Mouse (Mus musculus): ENCODE measurements around the gene Ak3. TPM values are rescaled to one million over a fixed set of nuclear protein-coding genes. Genes with fewer than 3 reads are reported as not detected.
"Not testable (repeated sequence)": the region's sequence is repeated elsewhere in the genome, so short reads cannot be mapped to it uniquely, and the experiment has no call there.

Ak3 gene
- polyA plus RNA-seq, 1 experiment from 2014 or later, result 82.9 TPM

DNA sequence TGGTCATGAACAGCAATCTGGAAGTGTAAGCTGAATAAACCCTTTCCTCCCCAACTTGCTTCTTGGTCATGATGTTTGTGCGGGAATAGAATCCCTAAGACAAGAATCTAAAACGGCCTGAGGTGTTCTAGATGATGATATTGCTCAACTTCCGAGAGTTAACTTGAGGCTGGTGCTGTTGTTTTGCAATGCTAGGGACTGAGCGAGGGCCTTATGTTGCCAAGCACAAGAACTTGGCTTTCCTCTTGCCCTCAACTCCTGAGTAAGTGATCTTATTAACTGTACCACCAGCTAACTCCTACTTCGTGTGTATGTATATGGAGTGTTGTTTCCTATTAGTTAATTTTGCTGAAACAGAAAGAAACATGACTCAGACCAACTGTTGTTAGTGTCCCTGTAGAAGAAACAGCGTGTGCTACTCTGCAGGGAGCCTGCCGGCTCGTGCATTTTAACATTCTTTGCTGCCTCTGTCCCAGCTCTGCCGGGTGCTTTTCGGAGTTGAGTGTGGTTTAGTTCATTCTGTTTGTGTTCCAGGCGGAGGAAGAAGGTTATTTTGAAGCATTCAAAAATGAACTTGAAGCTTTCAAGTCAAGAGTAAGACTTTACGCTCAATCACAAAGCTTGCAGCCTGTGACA lies 36.3 kb downstream of the Ak3 start:
- peaks cover 89% of the 10 kb centered on the region for H3K36me3 ChIP-seq (replicated peaks)
- no peaks in the 10 kb centered on the region for H3K4me1 ChIP-seq
- 91% methylated on average over 12 of the region's 12 CpGs for WGBS
- no peak for DNase-seq (ENCODE audit: extremely low spot score, low spot score)
- no peak overlapping the region for H3K4me3 ChIP-seq
- no peaks in the 10 kb centered on the region for H3K27me3 ChIP-seq (ENCODE audit: poor library complexity, severe bottlenecking)
- H3K9me3 ChIP-seq, result no peaks in the 10 kb centered on the region
- no peak overlapping the region for H3K27ac ChIP-seq

- 93% methylated on average over 11 of the region's 11 CpGs for WGBS
- no peak for DNase-seq (ENCODE audit: extremely low spot score, low spot score)
- H3K27me3 ChIP-seq (ENCODE audit: poor library complexity, severe bottlenecking), result no peaks in the 10 kb centered on the region
These were observed 38.7 kb downstream of the Ak3 start for GRCm38 (mm10) chr19:29009046-29009445.

DNA sequence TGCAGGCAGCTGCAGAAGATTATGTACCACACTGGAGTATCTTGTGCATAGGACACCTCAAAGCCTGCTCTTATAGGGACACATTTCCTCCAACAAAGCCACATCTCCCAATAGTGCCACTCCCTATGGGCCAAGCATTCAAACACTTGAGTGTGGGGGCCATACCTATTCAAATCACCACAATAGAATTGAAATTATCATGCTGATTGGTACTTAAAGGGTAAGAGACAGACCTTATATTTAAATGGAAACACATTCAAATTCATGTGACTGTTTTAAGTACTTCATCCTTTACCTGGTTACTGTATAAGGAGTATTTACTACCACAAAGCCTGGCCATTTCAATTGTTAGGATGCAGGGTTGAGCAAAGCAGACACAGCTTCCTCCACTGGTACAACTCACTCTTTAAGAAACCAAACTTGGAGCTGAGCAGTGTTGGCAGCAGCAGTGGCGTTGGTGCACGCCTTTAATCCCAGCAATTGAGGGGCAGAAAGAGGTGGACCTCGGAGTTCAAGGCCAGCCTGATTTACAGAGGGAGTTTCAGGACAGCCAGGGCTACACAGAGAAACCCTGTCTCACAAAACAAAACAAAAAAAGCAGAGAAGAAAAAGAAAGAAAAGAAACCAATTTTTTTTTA lies 39.6 kb downstream of the Ak3 start:
- H3K9me3 ChIP-seq, result no peaks in the 10 kb centered on the region

More at GRCm38 (mm10) chr19:29009046-29009445, 38.7 kb downstream of the Ak3 start:
- no peaks in the 10 kb centered on the region for H3K4me1 ChIP-seq
- H3K27ac ChIP-seq, result no peak overlapping the region
- H3K36me3 ChIP-seq (replicated peaks), result peaks cover 84% of the 10 kb centered on the region
- no peak overlapping the region for H3K4me3 ChIP-seq
- no peaks in the 10 kb centered on the region for H3K9me3 ChIP-seq

GRCm38 (mm10) chr19:29000321-29000720 lies 47.4 kb downstream of the Ak3 start:
- H3K36me3 ChIP-seq (replicated peaks), result peaks cover 91% of the 10 kb centered on the region
- H3K4me3 ChIP-seq; DNase-seq (ENCODE audit: extremely low spot score, low spot score); H3K4me1 ChIP-seq; H3K27me3 ChIP-seq (ENCODE audit: poor library complexity, severe bottlenecking); H3K27ac ChIP-seq; H3K9me3 ChIP-seq: not testable (repeated sequence)
- 98% methylated on average over 16 of the region's 16 CpGs for WGBS

More for the DNA sequence above, 39.6 kb downstream of the Ak3 start:
- Histone ChIP-seq H3K27me3 (ENCODE audit: poor library complexity, severe bottlenecking) (no peaks in the 10 kb centered on the region), H3K4me3 (no peak overlapping the region), H3K4me1 (no peaks in the 10 kb centered on the region), H3K36me3 (replicated peaks) (peaks cover 82% of the 10 kb centered on the region), H3K27ac (no peak overlapping the region)
- 86% methylated on average over 3 of the region's 3 CpGs for WGBS
- DNase-seq (ENCODE audit: extremely low spot score, low spot score), result no peak

- H3K27me3 ChIP-seq (ENCODE audit: poor library complexity, severe bottlenecking), result no peaks in the 10 kb centered on the region
- no peak for DNase-seq (ENCODE audit: extremely low spot score, low spot score)
- 97% methylated on average over 4 of the region's 4 CpGs for WGBS
- H3K36me3 ChIP-seq (replicated peaks), result peaks cover 95% of the 10 kb centered on the region
- no peaks in the 10 kb centered on the region for H3K9me3 ChIP-seq
- no peak overlapping the region for H3K27ac ChIP-seq
- no peak overlapping the region for H3K4me3 ChIP-seq
- H3K4me1 ChIP-seq, result no peaks in the 10 kb centered on the region
These were observed 49.7 kb downstream of the Ak3 start for GRCm38 (mm10) chr19:28997976-28998630.

- H3K27me3 ChIP-seq (ENCODE audit: poor library complexity, severe bottlenecking), result no peaks in the 10 kb centered on the region
- 95% methylated on average over 5 of the region's 5 CpGs for WGBS
- H3K9me3 ChIP-seq, result no peaks in the 10 kb centered on the region
- H3K27ac ChIP-seq, result no peak overlapping the region
- H3K4me1 ChIP-seq, result peaks cover 9% of the 10 kb centered on the region
- peaks cover 78% of the 10 kb centered on the region for H3K36me3 ChIP-seq (replicated peaks)
- no peak overlapping the region for H3K4me3 ChIP-seq
- no peak for DNase-seq (ENCODE audit: extremely low spot score, low spot score)
These were observed 52.4 kb downstream of the Ak3 start for GRCm38 (mm10) chr19:28995366-28995765.

GRCm38 (mm10) chr19:28994870-28995269 lies 52.9 kb downstream of the Ak3 start:
- Histone ChIP-seq H3K9me3 (no peaks in the 10 kb centered on the region), H3K4me1 (peaks cover 10% of the 10 kb centered on the region), H3K27ac (no peak overlapping the region), H3K4me3 (no peak overlapping the region), H3K36me3 (replicated peaks) (peaks cover 73% of the 10 kb centered on the region), H3K27me3 (ENCODE audit: poor library complexity, severe bottlenecking) (no peaks in the 10 kb centered on the region)
- WGBS, result 88% methylated on average over 7 of the region's 7 CpGs
- no peak for DNase-seq (ENCODE audit: extremely low spot score, low spot score)

DNA sequence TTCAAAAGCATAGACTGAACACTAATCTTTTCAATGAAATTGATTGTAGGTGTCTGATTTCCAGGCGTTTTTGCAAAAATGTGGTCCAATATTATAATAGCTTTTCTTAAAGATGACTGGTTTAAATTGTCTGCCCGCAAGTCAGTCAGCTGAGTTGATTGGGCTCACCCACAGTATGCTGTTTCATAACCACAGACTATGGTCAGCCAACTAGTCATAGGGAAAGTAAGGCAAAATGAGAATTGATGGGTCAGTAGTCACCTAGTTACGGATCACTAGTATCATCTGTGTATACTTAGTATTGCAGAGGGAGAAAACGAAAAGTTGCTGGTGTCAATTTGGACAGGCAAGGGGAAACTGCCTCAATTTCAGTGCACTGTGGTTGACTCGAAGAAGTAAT lies 56.4 kb downstream of the Ak3 start:
- 68% methylated on average over 5 of the region's 5 CpGs for WGBS
- no peaks in the 10 kb centered on the region for H3K27me3 ChIP-seq (ENCODE audit: poor library complexity, severe bottlenecking)
- peak overlapping the region; percentile 95; the same call in 1 of the 2 replicates for H3K27ac ChIP-seq
- H3K4me1 ChIP-seq, result peaks cover 17% of the 10 kb centered on the region
- DNase-seq (ENCODE audit: extremely low spot score, low spot score), result no peak
- H3K36me3 ChIP-seq (replicated peaks), result peaks cover 43% of the 10 kb centered on the region
- no peaks in the 10 kb centered on the region for H3K9me3 ChIP-seq
- H3K4me3 ChIP-seq, result peak overlapping the region; percentile 96

DNA sequence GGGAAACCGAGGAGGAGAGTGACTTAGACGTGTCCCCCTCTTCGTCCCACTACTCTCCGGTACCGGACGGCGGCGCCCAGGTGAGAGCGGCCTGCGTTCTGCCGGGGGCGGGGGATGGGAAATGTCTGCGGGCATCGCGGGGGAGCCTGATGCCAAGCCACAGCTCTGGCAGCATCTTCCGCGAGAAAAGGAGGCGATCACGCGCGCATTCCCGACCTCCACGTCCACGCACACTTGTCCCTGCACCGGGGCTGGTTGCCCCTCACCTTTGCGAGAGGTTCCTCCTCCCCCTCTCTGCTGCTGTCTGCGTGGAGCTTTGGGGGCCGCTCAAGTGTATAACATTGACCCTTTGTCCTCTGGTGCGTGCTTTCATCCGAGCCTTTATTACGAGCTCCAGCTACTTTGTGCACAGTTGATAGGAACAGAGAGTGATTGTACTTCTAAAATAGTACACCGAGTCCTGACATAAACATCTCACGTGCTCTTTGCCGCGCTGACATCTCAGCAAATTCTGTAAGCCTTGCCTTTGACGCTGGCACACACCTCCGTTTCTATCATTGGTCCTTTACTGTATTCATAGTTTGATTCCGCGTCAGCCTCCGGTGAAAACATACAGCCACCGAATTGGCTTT lies 57.1 kb downstream of the Ak3 start:
- WGBS, result under 1% methylated on average over 41 of the region's 41 CpGs
- no peak for DNase-seq (ENCODE audit: extremely low spot score, low spot score)
- Histone ChIP-seq H3K4me3 (peak overlapping the region; percentile 96), H3K27me3 (ENCODE audit: poor library complexity, severe bottlenecking) (no peaks in the 10 kb centered on the region), H3K9me3 (no peaks in the 10 kb centered on the region), H3K36me3 (replicated peaks) (peaks cover 36% of the 10 kb centered on the region), H3K27ac (peak overlapping the region; percentile 95), H3K4me1 (peaks cover 17% of the 10 kb centered on the region)

DNA sequence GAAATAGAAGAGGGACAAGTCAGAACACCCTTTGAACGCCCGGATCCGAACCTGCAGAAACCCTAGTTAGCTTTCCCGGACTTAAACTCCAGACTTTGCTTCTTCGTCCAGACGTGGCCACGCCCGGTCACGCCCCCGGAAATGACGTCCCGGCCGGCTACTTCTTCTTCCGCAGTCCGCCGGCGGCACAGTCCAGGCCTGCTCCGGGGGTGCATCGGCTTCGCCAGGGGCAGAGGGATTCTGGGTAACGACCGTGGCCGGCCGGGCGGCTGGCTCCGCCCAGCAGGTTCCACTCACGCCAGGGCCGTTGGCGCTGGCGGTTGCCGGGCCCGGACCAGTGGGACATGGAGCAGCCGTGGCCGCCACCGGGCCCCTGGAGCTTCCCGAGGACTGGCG lies 57.6 kb downstream of the Ak3 start, which contains the start of gene Cdc37l1:
Gene Cdc37l1 (plus strand): TSS at position 159 of the 396 bp plus-strand sequence.
- peak; percentile 99 for DNase-seq (ENCODE audit: extremely low spot score, low spot score)
- WGBS, result under 1% methylated on average over 37 of the region's 37 CpGs
- Histone ChIP-seq H3K27ac (peak within 1 kb of the TSS; percentile 95), H3K4me3 (peak within 1 kb of the TSS; percentile 96), H3K4me1 (peaks cover 17% of the 10 kb centered on the region), H3K36me3 (replicated peaks) (peaks cover 31% of the 10 kb centered on the region), H3K9me3 (no peaks in the 10 kb centered on the region), H3K27me3 (ENCODE audit: poor library complexity, severe bottlenecking) (no peaks in the 10 kb centered on the region)

- no peak for DNase-seq (ENCODE audit: extremely low spot score, low spot score)
- H3K4me3 ChIP-seq, result peak overlapping the region; percentile 96
- no peaks in the 10 kb centered on the region for H3K27me3 ChIP-seq (ENCODE audit: poor library complexity, severe bottlenecking)
- peaks cover 17% of the 10 kb centered on the region for H3K4me1 ChIP-seq
- WGBS, result 77% methylated on average over 8 of the region's 8 CpGs
- H3K27ac ChIP-seq, result peak overlapping the region; percentile 95
- H3K36me3 ChIP-seq (replicated peaks), result peaks cover 24% of the 10 kb centered on the region
- no peaks in the 10 kb centered on the region for H3K9me3 ChIP-seq
These were observed 58.2 kb downstream of the Ak3 start for GRCm38 (mm10) chr19:28989515-28989914.

- no peak for DNase-seq (ENCODE audit: extremely low spot score, low spot score)
- Histone ChIP-seq H3K4me1 (no peaks in the 10 kb centered on the region), H3K4me3 (no peak overlapping the region), H3K36me3 (replicated peaks) (no peaks in the 10 kb centered on the region), H3K27me3 (ENCODE audit: poor library complexity, severe bottlenecking) (no peaks in the 10 kb centered on the region), H3K27ac (no peak overlapping the region), H3K9me3 (no peaks in the 10 kb centered on the region)
- WGBS, result 85% methylated on average over 7 of the region's 7 CpGs
These were observed 65.1 kb downstream of the Ak3 start for GRCm38 (mm10) chr19:28982617-28983016.
